Mouse (Mus musculus) heart, postnatal 0 days (tissue): ENCODE results near the gene Itgb3.

Experiments used
- CTCF ChIP-seq: IDR thresholded peaks from 2 replicates; pipeline ENCODE4 v1.5.1; 2016; ENCODE audit warnings: antibody characterized with exemption, control low read depth, low read depth
- EP300 ChIP-seq: IDR thresholded peaks from 2 replicates; pipeline ENCODE4 v1.6.1; 2016; ENCODE audit warnings: antibody characterized with exemption, low read depth

GRCm38 (mm10) chr11:104589570-104589969 is 18.2 kb upstream of the Itgb3 start:
- TF ChIP-seq CTCF: no peak
- no peak for TF ChIP-seq EP300
